Mouse (Mus musculus) ES-E14 (cell line): ENCODE results near the gene Fam189a1. TPM values are rescaled to one million over a fixed set of nuclear protein-coding genes. Genes with fewer than 3 reads are reported as not detected.

Source experiments
- DNase-seq: peaks from one replicate; pipeline ENCODE4 v3.0.0-alpha.2; 2013; ENCODE audit warnings: low read depth, low spot score
- H3K27ac ChIP-seq: 2 replicates; pipeline ENCODE4 v1.5.1; 2012; ENCODE audit warnings: low read depth, mild to moderate bottlenecking, low read length, moderate library complexity, mixed read lengths; ENCODE audit not compliant: poor library complexity, insufficient read depth, severe bottlenecking
- H3K36me3 ChIP-seq: 2 replicates; pipeline ENCODE4 v1.6.1; 2012; ENCODE audit warnings: mild to moderate bottlenecking, low read length, moderate library complexity, mixed read lengths; ENCODE audit not compliant: control insufficient read depth, poor library complexity, insufficient read depth, severe bottlenecking
- H3K4me1 ChIP-seq, 2 experiments: fragments of 150-350 bp in 1 of 2; sonication (generic) in 1 of 2; 2 replicates each; pipeline ENCODE4 v1.6.1; 2012; ENCODE audit warnings: low read length in 2 of 2, mild to moderate bottlenecking in 1 of 2, mixed read lengths in 1 of 2; ENCODE audit not compliant: control insufficient read depth in 2 of 2, insufficient read depth in 2 of 2, poor library complexity in 1 of 2
- H3K4me3 ChIP-seq, 2 experiments: fragments of 150-350 bp in 1 of 2; sonication (generic) in 1 of 2; 2 replicates each; pipeline ENCODE4 v1.5.1; 2012; ENCODE audit warnings: low read length in 2 of 2, low read depth in 1 of 2, mild to moderate bottlenecking in 1 of 2, mixed read lengths in 1 of 2; ENCODE audit not compliant: insufficient read depth in 1 of 2, poor library complexity in 1 of 2, severe bottlenecking in 1 of 2
- H3K9ac ChIP-seq: 2 replicates; pipeline ENCODE4 v1.6.1; 2012; ENCODE audit warnings: low read depth, mild to moderate bottlenecking, low read length, mixed read lengths; ENCODE audit not compliant: poor library complexity, insufficient read depth, severe bottlenecking
- H3K9me3 ChIP-seq: fragments of 150-350 bp; sonication (generic); 2 replicates; pipeline ENCODE4 v1.6.1; 2012; ENCODE audit warnings: low read depth, mild to moderate bottlenecking, low read length; ENCODE audit not compliant: control insufficient read depth, insufficient read depth
- CHD2 ChIP-seq: IDR thresholded peaks from 2 replicates; pipeline ENCODE4 v1.6.1; 2014; ENCODE audit warnings: mild to moderate bottlenecking, low read depth, low read length, inconsistent platforms
- HCFC1 ChIP-seq: IDR thresholded peaks from 2 replicates; pipeline ENCODE4 v1.6.1; 2012; ENCODE audit warnings: low read length, inconsistent platforms, borderline replicate concordance; ENCODE audit not compliant: insufficient read depth
- MAFK ChIP-seq: IDR thresholded peaks from 2 replicates; pipeline ENCODE4 v1.6.1; 2014; ENCODE audit warnings: mild to moderate bottlenecking, low read depth, low read length, inconsistent platforms; ENCODE audit not compliant: insufficient read depth
- ZC3H11A ChIP-seq: IDR thresholded peaks from 2 replicates; pipeline ENCODE4 v1.6.1; 2012; ENCODE audit warnings: low read depth, mild to moderate bottlenecking, inconsistent platforms, low read length, borderline replicate concordance
- ZNF384 ChIP-seq: IDR thresholded peaks from 2 replicates; pipeline ENCODE4 v1.6.1; 2012; ENCODE audit warnings: low read depth, low read length, inconsistent platforms
- in situ Hi-C, 2 experiments: fragments of 600-800 bp; cut with MboI; formaldehyde crosslinking; loops; one replicate each; pipeline ENCODE4 v1.15.1; 2025; ENCODE audit warnings: low sequenced_read_pairs in 2 of 2, inconsistent platforms in 1 of 2; ENCODE audit not compliant: unreplicated experiment in 2 of 2
- total RNA-seq: library from RNA; depleted of rRNA; stranded (reverse); fragments of 300-350 nt; gene quantifications from 2 replicates; pipeline ENCODE4 v1.2.3, GENCODE M21; 2012

The Fam189a1 gene
- total RNA-seq, 1 experiment = 0.67 TPM

- no peak overlapping the region for H3K27ac ChIP-seq
- in situ Hi-C loops = no loop called here
- TF ChIP-seq HCFC1 (no peak), MAFK (peak; percentile 63; the same call in 1 of the 2 replicates), ZNF384 (no peak), CHD2 (no peak)
These were observed 135.1 kb downstream of the Fam189a1 start for GRCm38 (mm10) chr7:65021298-65021697.

DNA sequence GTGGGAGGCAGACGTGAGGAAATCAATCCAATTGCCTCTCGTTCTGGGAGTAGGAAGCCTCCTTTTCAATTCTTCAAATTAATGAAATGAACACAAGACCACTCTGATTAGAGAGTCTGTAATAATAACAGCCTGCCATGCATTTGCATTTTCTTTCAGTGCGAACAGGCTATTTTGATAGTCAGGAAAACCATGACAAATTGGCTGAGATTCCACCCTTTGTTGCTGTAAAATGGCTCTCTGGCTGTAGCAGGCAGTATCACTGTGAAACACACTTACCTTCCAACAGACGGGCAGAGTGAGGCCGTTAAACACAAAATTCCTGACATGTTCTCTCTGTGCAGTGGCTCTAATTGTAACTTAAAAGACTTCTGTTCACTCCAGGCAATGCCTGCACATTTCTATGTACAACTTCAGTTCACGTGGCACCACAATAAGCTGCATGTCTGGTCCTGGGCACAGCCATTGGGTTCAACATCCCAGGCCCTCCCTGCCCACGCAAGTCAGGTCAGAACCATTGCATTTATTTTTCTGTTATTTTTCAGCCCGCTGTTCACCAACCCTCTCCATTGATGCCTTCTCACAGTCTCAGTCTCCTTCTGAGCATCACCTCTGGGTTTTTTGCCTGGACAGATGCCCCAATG, 138.2 kb downstream of the Fam189a1 start:
- H3K36me3 ChIP-seq = no peaks in the 10 kb centered on the region
- TF ChIP-seq MAFK (no peak), HCFC1 (no peak), CHD2 (no peak), ZC3H11A (no peak), ZNF384 (no peak)
- no peaks in the 10 kb centered on the region for H3K4me1 ChIP-seq
- no peak for DNase-seq
- in situ Hi-C loops = no loop called here
- H3K9ac ChIP-seq = no peak overlapping the region
- H3K27ac ChIP-seq = no peak overlapping the region
- H3K4me3 ChIP-seq = no peak overlapping the region
- no peaks in the 10 kb centered on the region for H3K9me3 ChIP-seq

More at GRCm38 (mm10) chr7:65021298-65021697, 135.1 kb downstream of the Fam189a1 start:
- no peak overlapping the region for H3K4me3 ChIP-seq
- H3K4me1 ChIP-seq = no peaks in the 10 kb centered on the region
- DNase-seq = no peak
- H3K9me3 ChIP-seq = no peaks in the 10 kb centered on the region
- no peaks in the 10 kb centered on the region for H3K36me3 ChIP-seq
- no peak overlapping the region for H3K9ac ChIP-seq

DNA sequence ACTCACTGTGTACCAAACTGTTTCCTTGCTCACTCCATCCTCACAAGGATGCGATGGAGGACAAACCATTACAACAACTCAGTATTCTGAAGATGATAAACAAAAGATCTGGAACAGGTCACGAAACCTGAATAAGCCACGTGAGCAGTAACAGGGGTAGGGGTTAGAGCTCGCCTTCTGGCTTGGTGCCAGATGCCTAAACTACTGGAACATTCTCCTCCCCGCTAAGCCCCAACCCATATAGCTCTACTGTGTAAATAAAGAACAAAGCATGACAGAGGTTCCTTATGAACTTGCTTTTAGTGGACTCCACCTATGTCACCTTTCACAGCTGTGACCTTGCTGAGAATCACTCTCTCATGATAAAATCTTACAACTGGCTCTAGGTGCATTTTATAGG, 139.0 kb downstream of the Fam189a1 start:
- in situ Hi-C loops = no loop called here
- no peak for DNase-seq
- no peaks in the 10 kb centered on the region for H3K9me3 ChIP-seq
- no peaks in the 10 kb centered on the region for H3K4me1 ChIP-seq
- TF ChIP-seq ZNF384 (no peak), MAFK (no peak), CHD2 (no peak), ZC3H11A (no peak), HCFC1 (no peak)
- H3K27ac ChIP-seq = no peak overlapping the region
- H3K9ac ChIP-seq = no peak overlapping the region
- no peaks in the 10 kb centered on the region for H3K36me3 ChIP-seq
- H3K4me3 ChIP-seq = no peak overlapping the region

GRCm38 (mm10) chr7:65011133-65011532, 145.2 kb downstream of the Fam189a1 start:
- Histone ChIP-seq H3K27ac (no peak overlapping the region), H3K4me1 (peaks cover 0 to 7% of the 10 kb centered on the region in 2 experiments; a peak in 3 of 4 replicates), H3K9me3 (no peaks in the 10 kb centered on the region), H3K9ac (no peak overlapping the region), H3K36me3 (no peaks in the 10 kb centered on the region), H3K4me3 (no peak overlapping the region)
- in situ Hi-C loops = no loop called here
- TF ChIP-seq HCFC1 (no peak), MAFK (no peak), ZC3H11A (no peak), CHD2 (no peak), ZNF384 (no peak)
- DNase-seq = no peak

DNA sequence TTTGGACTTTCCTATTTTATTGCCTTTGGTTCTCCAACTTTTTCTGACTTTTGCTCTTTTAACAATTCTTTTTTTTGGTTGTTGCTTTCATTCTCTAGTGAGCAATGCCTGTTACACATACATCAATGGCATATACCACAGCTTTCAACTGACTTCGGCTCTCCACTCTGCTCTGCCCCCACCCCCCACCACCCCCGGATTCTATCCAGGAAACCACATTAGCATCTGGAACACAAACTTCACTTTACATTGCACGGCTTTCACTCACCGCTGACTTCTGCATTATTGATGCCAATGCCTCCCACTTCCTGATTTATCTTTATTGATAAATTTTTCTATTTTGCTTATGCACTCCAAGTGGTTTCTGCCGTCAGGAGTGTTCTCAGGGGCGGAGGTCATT, 146.1 kb downstream of the Fam189a1 start:
- peaks cover 0 to 7% of the 10 kb centered on the region in 2 experiments; a peak in 3 of 4 replicates for H3K4me1 ChIP-seq
- TF ChIP-seq ZNF384 (no peak), ZC3H11A (no peak), MAFK (no peak), CHD2 (no peak), HCFC1 (no peak)
- H3K9me3 ChIP-seq = no peaks in the 10 kb centered on the region
- no peak overlapping the region for H3K9ac ChIP-seq
- in situ Hi-C loops = no loop called here
- H3K4me3 ChIP-seq = no peak overlapping the region
- no peaks in the 10 kb centered on the region for H3K36me3 ChIP-seq
- no peak for DNase-seq
- H3K27ac ChIP-seq = no peak overlapping the region
